Mouse (Mus musculus): ENCODE data around the gene Psd. TPM values are rescaled to one million over a fixed set of nuclear protein-coding genes. Genes with fewer than 3 reads are reported as not detected.
A peak's percentile ranks its signal among the peaks of the same experiment; 100 is the strongest.

Gene Psd
- polyA plus RNA-seq, 1 experiment = 1.4 TPM

DNA sequence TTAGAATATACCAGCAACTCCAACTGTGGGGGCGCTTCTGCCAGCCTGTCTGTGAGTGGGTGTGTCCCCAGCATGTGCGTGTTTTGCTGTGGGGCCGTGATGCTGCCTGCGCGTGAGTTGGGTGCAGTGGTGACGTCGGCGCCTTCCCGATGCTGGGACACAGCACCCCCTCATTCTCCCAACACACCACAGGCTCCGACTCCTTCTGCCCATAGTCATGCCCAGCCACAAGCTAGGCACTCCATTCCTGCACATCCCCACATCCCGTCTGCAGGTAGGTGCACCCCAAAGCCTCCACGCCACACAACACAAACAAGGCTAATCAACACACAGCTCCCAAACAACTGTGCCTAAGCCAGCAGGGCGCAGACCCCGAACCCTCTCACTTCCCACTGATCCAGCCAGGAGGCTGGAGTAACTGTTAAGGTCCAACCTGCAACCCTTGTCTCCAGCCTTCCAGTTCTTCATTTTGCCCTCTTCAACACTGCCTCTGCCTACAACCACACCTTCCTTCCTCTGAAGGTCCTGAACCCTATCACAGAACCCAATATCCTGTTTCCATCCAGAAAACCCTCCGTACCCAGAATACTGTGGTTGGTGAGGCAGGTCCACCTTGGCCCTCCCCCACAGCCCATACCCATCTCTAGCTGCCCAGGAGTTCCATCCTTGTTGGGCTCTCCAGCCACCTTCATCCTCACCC lies 10.0 kb downstream of the Psd start:
- Histone ChIP-seq H3K27ac (ENCODE audit: insufficient read depth, low read length) (no peak overlapping the region), H3K4me1 (ENCODE audit: control insufficient read depth, insufficient read depth, low read length) (no peaks in the 10 kb centered on the region), H3K27me3 (ENCODE audit: control insufficient read depth, insufficient read depth, low read length, poor library complexity, severe bottlenecking) (peaks cover 9% of the 10 kb centered on the region), H3K36me3 (ENCODE audit: control insufficient read depth, insufficient read depth, low read length, poor library complexity, severe bottlenecking) (no peaks in the 10 kb centered on the region), H3K4me3 (ENCODE audit: low read depth, low read length) (peak overlapping the region; percentile 57), H3K9ac (ENCODE audit: low read depth, poor library complexity, severe bottlenecking) (peak overlapping the region; percentile 30), H3K9me3 (replicated peaks; ENCODE audit: control insufficient read depth, insufficient read depth, low read length, poor library complexity, severe bottlenecking) (no peaks in the 10 kb centered on the region)
- TF ChIP-seq CTCF (IDR thresholded peaks at IDR 0.05; ENCODE audit: low read depth, low read length) (no peak), POLR2A (IDR thresholded peaks at IDR 0.05; ENCODE audit: insufficient read depth, low read length) (no peak), EP300 (IDR thresholded peaks at IDR 0.05; ENCODE audit: insufficient read depth, low read depth, low read length) (no peak)

DNA sequence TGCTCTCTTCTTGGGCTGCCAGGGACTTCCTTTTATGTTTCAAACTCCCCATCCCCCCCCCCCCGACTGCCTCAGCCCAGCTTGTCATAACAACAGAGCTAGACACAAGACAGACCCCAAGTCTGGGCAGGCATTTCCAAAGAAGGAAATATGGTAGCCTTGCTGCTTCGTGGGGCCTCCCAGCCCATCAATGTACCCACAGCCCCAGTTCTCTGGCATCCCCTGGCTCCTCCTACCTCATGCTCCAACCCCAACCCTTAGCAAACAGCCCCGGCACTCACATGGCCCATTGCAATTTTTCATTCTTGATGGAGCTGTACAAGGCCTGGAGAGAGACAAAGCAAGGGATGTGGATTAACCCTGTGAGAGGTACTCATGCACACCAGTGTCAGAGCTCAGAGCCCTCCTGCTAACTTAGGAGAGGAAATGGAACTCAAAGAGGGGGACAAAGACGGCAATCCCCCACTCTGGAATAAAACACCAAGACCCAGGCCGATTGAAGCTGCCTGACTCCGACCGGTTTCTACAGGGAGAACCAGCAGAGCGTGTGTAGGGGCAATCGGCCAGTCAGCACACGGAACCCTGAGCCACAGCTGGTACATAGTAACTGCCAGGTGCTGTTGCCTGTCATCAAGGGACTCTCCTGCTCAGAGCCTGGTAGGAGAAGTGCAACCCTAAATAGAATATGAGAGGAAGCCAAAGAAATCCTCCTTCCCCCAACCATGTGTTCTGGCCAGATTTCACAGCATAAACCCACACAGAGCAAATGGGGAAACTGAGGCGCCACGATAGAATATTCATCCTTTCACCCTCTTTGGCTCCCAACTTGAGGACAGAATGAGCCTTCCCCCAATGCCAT lies 11.0 kb downstream of the Psd start:
- Histone ChIP-seq H3K27ac (ENCODE audit: insufficient read depth, low read length) (no peak overlapping the region), H3K36me3 (ENCODE audit: control insufficient read depth, insufficient read depth, low read length, poor library complexity, severe bottlenecking) (no peaks in the 10 kb centered on the region), H3K4me3 (ENCODE audit: low read depth, low read length) (no peak overlapping the region), H3K27me3 (ENCODE audit: control insufficient read depth, insufficient read depth, low read length, poor library complexity, severe bottlenecking) (peaks cover 9% of the 10 kb centered on the region), H3K9ac (ENCODE audit: low read depth, poor library complexity, severe bottlenecking) (no peak overlapping the region), H3K4me1 (ENCODE audit: control insufficient read depth, insufficient read depth, low read length) (no peaks in the 10 kb centered on the region), H3K9me3 (replicated peaks; ENCODE audit: control insufficient read depth, insufficient read depth, low read length, poor library complexity, severe bottlenecking) (no peaks in the 10 kb centered on the region)
- TF ChIP-seq POLR2A (IDR thresholded peaks at IDR 0.05; ENCODE audit: insufficient read depth, low read length) (no peak), CTCF (IDR thresholded peaks at IDR 0.05; ENCODE audit: low read depth, low read length) (no peak), EP300 (IDR thresholded peaks at IDR 0.05; ENCODE audit: insufficient read depth, low read depth, low read length) (no peak)

DNA sequence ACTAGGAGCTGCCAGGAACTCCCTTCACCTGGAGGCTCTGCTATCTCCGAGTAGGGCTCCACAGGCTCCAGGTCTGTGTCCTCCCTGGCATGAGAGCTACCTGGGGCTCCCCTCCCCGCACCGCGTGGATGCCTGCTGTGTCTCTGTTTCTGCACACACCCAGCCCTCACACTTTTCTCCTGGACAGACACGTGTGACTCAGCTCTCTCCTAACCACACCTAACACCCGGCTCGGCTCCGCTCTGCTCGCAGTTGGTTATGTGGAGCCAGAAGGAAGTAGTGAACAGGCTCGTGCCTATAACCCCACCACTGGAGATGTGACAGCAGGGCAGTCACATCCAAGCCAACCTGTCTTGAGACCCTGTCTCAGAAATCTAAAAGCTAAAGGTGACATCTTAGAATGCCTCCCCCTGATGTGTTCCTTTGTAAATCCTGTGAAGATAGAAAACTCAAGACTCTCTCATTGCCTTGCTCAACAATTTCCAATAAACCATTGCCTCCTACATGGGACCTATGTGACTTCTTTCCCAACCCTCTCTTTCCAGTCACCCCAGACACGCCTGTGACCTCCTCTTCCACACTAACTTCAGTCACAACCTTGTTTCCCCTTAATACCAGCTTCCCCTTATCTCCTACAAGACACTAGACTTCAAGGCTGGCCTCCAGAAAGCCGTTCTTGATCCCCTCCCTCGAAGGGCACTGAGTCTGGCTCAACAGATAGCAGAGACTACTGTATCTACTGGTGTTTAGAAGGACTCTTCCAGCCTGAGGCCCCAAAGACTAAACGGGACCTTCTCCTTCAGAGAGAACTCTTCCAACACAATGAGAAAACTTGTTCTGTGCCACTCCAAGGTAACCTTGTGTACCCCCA lies 11.8 kb downstream of the Psd start:
- Histone ChIP-seq H3K4me1 (ENCODE audit: control insufficient read depth, insufficient read depth, low read length) (no peaks in the 10 kb centered on the region), H3K27me3 (ENCODE audit: control insufficient read depth, insufficient read depth, low read length, poor library complexity, severe bottlenecking) (peaks cover 9% of the 10 kb centered on the region), H3K9ac (ENCODE audit: low read depth, poor library complexity, severe bottlenecking) (no peak overlapping the region), H3K4me3 (ENCODE audit: low read depth, low read length) (no peak overlapping the region), H3K9me3 (replicated peaks; ENCODE audit: control insufficient read depth, insufficient read depth, low read length, poor library complexity, severe bottlenecking) (no peaks in the 10 kb centered on the region), H3K36me3 (ENCODE audit: control insufficient read depth, insufficient read depth, low read length, poor library complexity, severe bottlenecking) (no peaks in the 10 kb centered on the region), H3K27ac (ENCODE audit: insufficient read depth, low read length) (no peak overlapping the region)
- TF ChIP-seq CTCF (IDR thresholded peaks at IDR 0.05; ENCODE audit: low read depth, low read length) = no peak
- no peak for TF ChIP-seq POLR2A (IDR thresholded peaks at IDR 0.05; ENCODE audit: insufficient read depth, low read length)
- TF ChIP-seq EP300 (IDR thresholded peaks at IDR 0.05; ENCODE audit: insufficient read depth, low read depth, low read length) = no peak

DNA sequence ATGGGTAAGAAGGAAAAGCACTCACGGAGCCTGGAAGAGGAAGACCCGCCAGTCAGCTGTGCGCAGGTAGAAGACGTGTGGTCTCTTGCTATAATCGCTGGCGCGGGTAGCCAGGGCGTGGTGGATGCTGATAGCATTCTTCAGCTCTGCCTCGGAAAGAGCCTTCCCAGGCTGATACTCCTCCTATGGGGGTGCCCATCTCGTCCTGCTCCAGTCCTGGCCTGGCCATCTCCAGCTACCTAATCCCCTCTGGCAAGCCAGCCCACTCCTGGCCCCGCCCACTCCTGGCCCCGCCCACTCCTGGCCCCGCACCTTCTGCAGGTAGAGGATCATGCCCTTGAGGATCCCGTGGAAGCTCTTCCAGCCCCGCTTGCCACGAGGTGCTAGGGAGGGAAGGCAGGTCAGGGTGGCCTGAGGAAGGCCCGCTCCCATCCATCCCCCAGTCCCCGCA lies 12.8 kb downstream of the Psd start:
- Histone ChIP-seq H3K27ac (ENCODE audit: insufficient read depth, low read length) (no peak overlapping the region), H3K4me3 (ENCODE audit: low read depth, low read length) (peak overlapping the region; percentile 42), H3K9me3 (replicated peaks; ENCODE audit: control insufficient read depth, insufficient read depth, low read length, poor library complexity, severe bottlenecking) (no peaks in the 10 kb centered on the region), H3K4me1 (ENCODE audit: control insufficient read depth, insufficient read depth, low read length) (no peaks in the 10 kb centered on the region), H3K27me3 (ENCODE audit: control insufficient read depth, insufficient read depth, low read length, poor library complexity, severe bottlenecking) (peaks cover 9% of the 10 kb centered on the region), H3K9ac (ENCODE audit: low read depth, poor library complexity, severe bottlenecking) (no peak overlapping the region), H3K36me3 (ENCODE audit: control insufficient read depth, insufficient read depth, low read length, poor library complexity, severe bottlenecking) (no peaks in the 10 kb centered on the region)
- TF ChIP-seq EP300 (IDR thresholded peaks at IDR 0.05; ENCODE audit: insufficient read depth, low read depth, low read length) = no peak
- TF ChIP-seq CTCF (IDR thresholded peaks at IDR 0.05; ENCODE audit: low read depth, low read length) = no peak
- TF ChIP-seq POLR2A (IDR thresholded peaks at IDR 0.05; ENCODE audit: insufficient read depth, low read length) = no peak

GRCm38 (mm10) chr19:46313591-46313990 lies 13.4 kb downstream of the Psd start:
- no peaks in the 10 kb centered on the region for H3K36me3 ChIP-seq (ENCODE audit: control insufficient read depth, insufficient read depth, low read length, poor library complexity, severe bottlenecking)
- TF ChIP-seq CTCF (IDR thresholded peaks at IDR 0.05; ENCODE audit: low read depth, low read length) (no peak), POLR2A (IDR thresholded peaks at IDR 0.05; ENCODE audit: insufficient read depth, low read length) (no peak), EP300 (IDR thresholded peaks at IDR 0.05; ENCODE audit: insufficient read depth, low read depth, low read length) (no peak)
- H3K27ac ChIP-seq (ENCODE audit: insufficient read depth, low read length) = no peak overlapping the region
- no peaks in the 10 kb centered on the region for H3K9me3 ChIP-seq (replicated peaks; ENCODE audit: control insufficient read depth, insufficient read depth, low read length, poor library complexity, severe bottlenecking)
- no peak overlapping the region for H3K4me3 ChIP-seq (ENCODE audit: low read depth, low read length)
- peaks cover 9% of the 10 kb centered on the region for H3K27me3 ChIP-seq (ENCODE audit: control insufficient read depth, insufficient read depth, low read length, poor library complexity, severe bottlenecking)
- H3K4me1 ChIP-seq (ENCODE audit: control insufficient read depth, insufficient read depth, low read length) = no peaks in the 10 kb centered on the region
- H3K9ac ChIP-seq (ENCODE audit: low read depth, poor library complexity, severe bottlenecking) = no peak overlapping the region
